Mouse (Mus musculus): ENCODE measurements at regions not wholly inside any gene's neighbourhood (a gene's known extent, or its start where the extent isn't known, plus 50 kb on each side); places are given as distances from the start of the nearest gene placed in this dataset.

DNA sequence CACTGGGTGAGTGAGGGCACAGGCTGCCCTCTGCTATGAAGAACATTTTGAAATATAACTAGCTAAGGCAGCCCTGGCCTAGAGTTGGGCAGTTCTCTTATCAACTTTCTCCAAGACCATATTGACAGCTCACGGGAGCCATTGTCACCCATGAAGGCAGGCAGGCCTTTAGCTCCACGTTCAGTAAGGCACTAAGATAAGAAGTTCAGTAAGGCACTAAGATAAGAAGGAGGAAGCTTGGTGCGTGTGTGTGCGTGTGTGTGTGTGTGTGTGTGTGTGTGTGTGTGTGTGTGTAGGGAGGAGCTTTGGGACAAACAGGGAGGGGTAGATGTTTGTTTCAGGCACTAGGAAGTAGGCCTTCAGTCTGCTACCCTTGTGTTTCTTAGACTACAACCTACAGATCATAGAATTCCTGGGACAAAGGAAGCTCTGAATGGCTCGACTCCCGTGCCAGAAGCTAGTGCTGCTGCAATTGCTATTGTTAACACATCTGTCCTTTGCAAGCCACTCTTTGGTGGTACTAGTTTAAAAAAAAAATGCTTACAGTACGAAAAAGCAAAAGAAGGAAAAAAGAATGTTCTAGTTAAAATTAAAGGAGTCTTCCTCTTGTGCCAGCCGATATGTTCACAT lies 188.0 kb upstream of the Afdn start:
- Histone ChIP-seq H3K4me2 (ENCODE audit: low read length) (no peak overlapping the region), H3K36me3 (ENCODE audit: insufficient read depth, low read length) (no peaks in the 10 kb centered on the region), H3K9me3 (replicated peaks; ENCODE audit: low read length) (no peaks in the 10 kb centered on the region), H3K4me3 (replicated peaks; ENCODE audit: low read depth, low read length) (no peak overlapping the region), H3K27ac (no peak overlapping the region), H3K4me1 (replicated peaks; ENCODE audit: insufficient read depth, low read length) (no peaks in the 10 kb centered on the region), H3K27me3 (ENCODE audit: insufficient read depth, low read length) (no peaks in the 10 kb centered on the region), H3K9ac (ENCODE audit: low read depth, low read length) (no peak overlapping the region)
- ATAC-seq (replicated peaks; ENCODE audit: low FRiP score, low read depth) (no peak), DNase-seq (ENCODE audit: low spot score) (no peak)
- TF ChIP-seq CTCF (IDR thresholded peaks at IDR 0.05; ENCODE audit: low read depth) = no peak
- WGBS = 75% methylated on average over 8 of the region's 8 CpGs

GRCm38 (mm10) chr17:13573036-13573435 lies 187.3 kb upstream of the Afdn start:
- no peaks in the 10 kb centered on the region for H3K9me3 ChIP-seq (replicated peaks; ENCODE audit: low read length)
- H3K4me2 ChIP-seq (ENCODE audit: low read length) = no peak overlapping the region
- WGBS = 63% methylated on average over 9 of the region's 9 CpGs
- H3K4me1 ChIP-seq (replicated peaks; ENCODE audit: insufficient read depth, low read length) = no peaks in the 10 kb centered on the region
- H3K27ac ChIP-seq = no peak overlapping the region
- ATAC-seq (replicated peaks; ENCODE audit: low FRiP score, low read depth) = no peak
- TF ChIP-seq CTCF (IDR thresholded peaks at IDR 0.05; ENCODE audit: low read depth) = no peak
- H3K4me3 ChIP-seq (replicated peaks; ENCODE audit: low read depth, low read length) = no peak overlapping the region
- H3K36me3 ChIP-seq (ENCODE audit: insufficient read depth, low read length) = no peaks in the 10 kb centered on the region
- H3K9ac ChIP-seq (ENCODE audit: low read depth, low read length) = no peak overlapping the region
- no peak for DNase-seq (ENCODE audit: low spot score)
- no peaks in the 10 kb centered on the region for H3K27me3 ChIP-seq (ENCODE audit: insufficient read depth, low read length)

DNA sequence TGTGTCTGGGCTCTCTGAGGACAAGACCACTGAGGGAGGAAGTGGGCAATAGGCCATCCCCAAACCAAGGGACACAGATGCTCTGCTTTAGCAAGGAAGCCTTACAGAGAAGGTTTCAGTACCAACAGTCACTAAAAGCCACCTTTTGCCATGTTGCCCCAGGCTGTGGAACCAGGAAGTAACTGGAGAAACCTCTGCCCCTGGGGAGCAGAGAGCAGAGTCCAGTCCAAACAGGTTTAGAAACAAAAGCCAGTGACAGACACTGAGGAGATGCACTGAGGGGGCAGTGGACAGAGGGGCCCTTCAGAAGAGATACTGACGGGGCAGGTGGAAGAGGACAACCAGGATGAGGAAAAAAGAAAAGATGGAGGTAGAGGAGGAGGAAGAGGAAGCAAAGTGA lies 186.2 kb upstream of the Afdn start:
- H3K4me2 ChIP-seq (ENCODE audit: low read length) = no peak overlapping the region
- no peaks in the 10 kb centered on the region for H3K27me3 ChIP-seq (ENCODE audit: insufficient read depth, low read length)
- no peaks in the 10 kb centered on the region for H3K36me3 ChIP-seq (ENCODE audit: insufficient read depth, low read length)
- ATAC-seq (replicated peaks; ENCODE audit: low FRiP score, low read depth) = no peak
- H3K4me3 ChIP-seq (replicated peaks; ENCODE audit: low read depth, low read length) = no peak overlapping the region
- no peak overlapping the region for H3K27ac ChIP-seq
- no peak for DNase-seq (ENCODE audit: low spot score)
- no peaks in the 10 kb centered on the region for H3K9me3 ChIP-seq (replicated peaks; ENCODE audit: low read length)
- 70% methylated on average over 1 of the region's 1 CpGs for WGBS
- no peak overlapping the region for H3K9ac ChIP-seq (ENCODE audit: low read depth, low read length)
- no peak for TF ChIP-seq CTCF (IDR thresholded peaks at IDR 0.05; ENCODE audit: low read depth)
- H3K4me1 ChIP-seq (replicated peaks; ENCODE audit: insufficient read depth, low read length) = no peaks in the 10 kb centered on the region

DNA sequence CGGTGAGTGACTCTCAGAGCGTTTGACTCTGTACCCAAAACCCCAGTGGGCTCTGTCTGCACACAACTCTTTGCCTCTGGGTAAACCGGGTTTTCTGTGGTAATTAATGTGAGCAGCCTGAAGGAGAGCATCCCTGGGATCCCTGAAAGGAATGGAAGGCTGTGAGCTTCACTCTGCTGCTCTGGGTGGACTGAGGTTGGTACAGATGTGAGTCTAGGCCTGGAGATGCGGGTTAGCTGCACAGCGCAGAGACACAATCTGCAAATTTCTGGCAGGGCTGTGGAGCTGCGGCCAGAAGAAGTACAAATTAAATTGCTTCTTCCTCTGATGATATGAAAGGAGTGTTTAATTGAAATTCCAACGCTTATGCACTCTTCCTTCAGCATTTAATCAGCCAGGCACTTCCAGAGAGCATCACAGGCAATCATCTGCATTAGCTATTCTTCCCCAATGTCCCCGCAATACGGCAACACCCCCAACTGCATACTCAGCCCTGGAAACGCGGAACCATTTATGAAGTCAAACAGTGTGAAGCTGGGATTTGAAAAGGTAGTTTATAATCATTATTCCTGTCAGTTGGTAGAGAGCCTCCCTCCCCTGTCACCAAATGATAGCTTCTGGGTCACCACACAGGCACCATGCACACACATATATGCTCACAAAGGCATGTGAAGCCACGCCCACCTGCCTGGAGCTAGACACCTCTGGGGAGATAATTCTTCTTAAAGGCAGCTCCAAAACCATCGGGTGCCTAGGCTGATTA lies 185.5 kb upstream of the Afdn start:
- Histone ChIP-seq H3K4me2 (ENCODE audit: low read length) (no peak overlapping the region), H3K4me3 (replicated peaks; ENCODE audit: low read depth, low read length) (no peak overlapping the region)
- no peak for ATAC-seq (replicated peaks; ENCODE audit: low FRiP score, low read depth)

DNA sequence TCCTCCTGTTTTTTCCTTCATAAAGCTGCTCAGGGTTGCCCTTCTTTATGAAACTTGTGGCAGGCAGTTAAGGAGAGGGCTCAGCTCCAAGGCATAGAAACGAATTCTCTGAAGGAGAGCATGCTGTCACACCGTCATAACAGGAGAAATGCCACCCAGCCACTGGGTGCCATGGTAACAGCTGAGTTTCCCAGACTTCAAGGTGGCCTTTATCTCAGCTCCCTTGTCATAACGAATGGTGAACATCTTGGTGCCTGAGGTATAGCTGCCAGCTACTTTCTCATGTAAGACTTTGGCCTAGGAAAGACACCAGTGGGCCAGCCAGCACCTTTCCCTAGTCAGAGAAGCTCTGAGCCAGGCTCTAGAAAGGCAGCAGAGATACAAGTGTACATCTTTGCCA lies 182.5 kb upstream of the Afdn start:
- DNase-seq (ENCODE audit: low spot score) = no peak

More for the DNA sequence above, 185.5 kb upstream of the Afdn start:
- Histone ChIP-seq H3K9ac (ENCODE audit: low read depth, low read length) (no peak overlapping the region), H3K4me1 (replicated peaks; ENCODE audit: insufficient read depth, low read length) (no peaks in the 10 kb centered on the region), H3K27ac (no peak overlapping the region), H3K9me3 (replicated peaks; ENCODE audit: low read length) (no peaks in the 10 kb centered on the region), H3K36me3 (ENCODE audit: insufficient read depth, low read length) (no peaks in the 10 kb centered on the region), H3K27me3 (ENCODE audit: insufficient read depth, low read length) (no peaks in the 10 kb centered on the region)
- no peak for TF ChIP-seq CTCF (IDR thresholded peaks at IDR 0.05; ENCODE audit: low read depth)
- WGBS = 73% methylated on average over 13 of the region's 13 CpGs
- no peak for DNase-seq (ENCODE audit: low spot score)

GRCm38 (mm10) chr17:13581214-13581920 lies 179.0 kb upstream of the Afdn start:
- Histone ChIP-seq H3K27ac (no peak overlapping the region), H3K4me3 (replicated peaks; ENCODE audit: low read depth, low read length) (no peak overlapping the region), H3K9me3 (replicated peaks; ENCODE audit: low read length) (no peaks in the 10 kb centered on the region), H3K36me3 (ENCODE audit: insufficient read depth, low read length) (no peaks in the 10 kb centered on the region), H3K27me3 (ENCODE audit: insufficient read depth, low read length) (no peaks in the 10 kb centered on the region), H3K4me1 (replicated peaks; ENCODE audit: insufficient read depth, low read length) (no peaks in the 10 kb centered on the region), H3K9ac (ENCODE audit: low read depth, low read length) (no peak overlapping the region), H3K4me2 (ENCODE audit: low read length) (no peak overlapping the region)
- ATAC-seq (replicated peaks; ENCODE audit: low FRiP score, low read depth) = no peak
- DNase-seq (ENCODE audit: low spot score) = no peak
- no peak for TF ChIP-seq CTCF (IDR thresholded peaks at IDR 0.05; ENCODE audit: low read depth)
- WGBS = 83% methylated on average over 5 of the region's 5 CpGs

More for the DNA sequence above, 182.5 kb upstream of the Afdn start:
- Histone ChIP-seq H3K27me3 (ENCODE audit: insufficient read depth, low read length) (no peaks in the 10 kb centered on the region), H3K36me3 (ENCODE audit: insufficient read depth, low read length) (no peaks in the 10 kb centered on the region), H3K9me3 (replicated peaks; ENCODE audit: low read length) (no peaks in the 10 kb centered on the region), H3K27ac (no peak overlapping the region), H3K4me2 (ENCODE audit: low read length) (no peak overlapping the region), H3K4me3 (replicated peaks; ENCODE audit: low read depth, low read length) (no peak overlapping the region), H3K4me1 (replicated peaks; ENCODE audit: insufficient read depth, low read length) (no peaks in the 10 kb centered on the region), H3K9ac (ENCODE audit: low read depth, low read length) (no peak overlapping the region)
- ATAC-seq (replicated peaks; ENCODE audit: low FRiP score, low read depth) = no peak
- 73% methylated on average over 3 of the region's 3 CpGs for WGBS
- TF ChIP-seq CTCF (IDR thresholded peaks at IDR 0.05; ENCODE audit: low read depth) = no peak
